Mouse (Mus musculus): ENCODE results near the gene Sez6l. TPM values are rescaled to one million over a fixed set of nuclear protein-coding genes. Genes with fewer than 3 reads are reported as not detected.

Gene Sez6l
- polyA plus RNA-seq, 1 experiment from 2014 or later = 0.82 TPM

DNA sequence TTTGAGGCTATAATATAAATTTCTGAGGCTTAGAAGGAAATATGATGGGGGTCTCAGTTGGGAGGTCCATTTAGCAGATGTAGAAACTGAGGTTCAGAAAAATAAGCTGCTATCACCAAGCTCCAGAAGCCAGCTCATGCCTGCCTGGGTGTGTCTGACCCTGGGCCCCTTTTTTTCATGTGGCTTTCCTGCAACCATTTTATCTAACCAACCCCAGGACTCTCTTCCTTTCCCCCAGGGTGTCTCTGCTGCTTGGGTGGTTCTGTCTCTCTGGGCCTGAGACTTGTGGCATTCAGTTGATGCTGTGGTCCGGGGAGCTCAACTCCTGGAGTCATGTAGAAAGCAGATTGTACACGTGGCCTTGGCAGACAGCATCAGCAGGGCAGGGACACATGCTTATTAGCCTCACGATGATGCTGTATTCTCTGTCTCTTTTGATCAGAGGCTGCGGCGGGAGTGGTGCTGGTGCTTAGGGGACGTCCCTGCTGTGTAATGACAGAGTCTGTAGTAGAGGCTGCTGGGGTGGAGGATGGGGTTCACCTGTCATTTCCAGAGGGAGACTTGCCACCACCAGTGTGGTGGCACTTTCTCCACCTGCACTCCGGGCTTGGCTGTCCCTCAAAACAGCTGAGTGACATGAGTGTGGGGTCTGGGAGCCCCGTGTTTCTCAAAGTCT lies 88.7 kb downstream of the Sez6l start:
- Histone ChIP-seq H3K4me2 (ENCODE audit: low read depth, low read length) (no peak overlapping the region), H3K27me3 (replicated peaks; ENCODE audit: control insufficient read depth, insufficient read depth, low read length) (peaks cover 9% of the 10 kb centered on the region), H3K36me3 (ENCODE audit: control insufficient read depth, insufficient read depth, low read length) (no peaks in the 10 kb centered on the region), H3K4me1 (ENCODE audit: control insufficient read depth, insufficient read depth, low read length) (no peaks in the 10 kb centered on the region), H3K9ac (ENCODE audit: low read depth, low read length) (no peak overlapping the region), H3K27ac (replicated peaks; ENCODE audit: low read depth, low read length) (no peak overlapping the region), H3K4me3 (ENCODE audit: low read depth, low read length) (no peak overlapping the region), H3K9me3 (ENCODE audit: control insufficient read depth, low read length) (no peaks in the 10 kb centered on the region)
- DNase-seq (ENCODE audit: low spot score) (no peak), ATAC-seq (ENCODE audit: low read depth) (no peak)
- WGBS = 49% methylated on average over 8 of the region's 8 CpGs

GRCm38 (mm10) chr5:112487504-112487903 lies 89.5 kb downstream of the Sez6l start:
- no peaks in the 10 kb centered on the region for H3K36me3 ChIP-seq (ENCODE audit: control insufficient read depth, insufficient read depth, low read length)
- no peak overlapping the region for H3K9ac ChIP-seq (ENCODE audit: low read depth, low read length)
- H3K27ac ChIP-seq (replicated peaks; ENCODE audit: low read depth, low read length) = no peak overlapping the region
- no peaks in the 10 kb centered on the region for H3K4me1 ChIP-seq (ENCODE audit: control insufficient read depth, insufficient read depth, low read length)
- no peaks in the 10 kb centered on the region for H3K9me3 ChIP-seq (ENCODE audit: control insufficient read depth, low read length)
- DNase-seq (ENCODE audit: low spot score) = no peak
- no peak for ATAC-seq (ENCODE audit: low read depth)
- peaks cover 14% of the 10 kb centered on the region for H3K27me3 ChIP-seq (replicated peaks; ENCODE audit: control insufficient read depth, insufficient read depth, low read length)
- no peak overlapping the region for H3K4me3 ChIP-seq (ENCODE audit: low read depth, low read length)
- H3K4me2 ChIP-seq (ENCODE audit: low read depth, low read length) = no peak overlapping the region
- 93% methylated on average over 1 of the region's 1 CpGs for WGBS

GRCm38 (mm10) chr5:112486415-112486814 lies 90.6 kb downstream of the Sez6l start:
- H3K4me2 ChIP-seq (ENCODE audit: low read depth, low read length) = no peak overlapping the region
- H3K9ac ChIP-seq (ENCODE audit: low read depth, low read length) = no peak overlapping the region
- H3K27ac ChIP-seq (replicated peaks; ENCODE audit: low read depth, low read length) = no peak overlapping the region
- H3K4me1 ChIP-seq (ENCODE audit: control insufficient read depth, insufficient read depth, low read length) = 0 out of 2 replicates have a peak, but pooled peaks cover 4% of the 10 kb centered on the region
- H3K27me3 ChIP-seq (replicated peaks; ENCODE audit: control insufficient read depth, insufficient read depth, low read length) = peaks cover 17% of the 10 kb centered on the region
- DNase-seq (ENCODE audit: low spot score) (no peak), ATAC-seq (ENCODE audit: low read depth) (no peak)
- H3K9me3 ChIP-seq (ENCODE audit: control insufficient read depth, low read length) = no peaks in the 10 kb centered on the region
- WGBS = 72% methylated on average over 5 of the region's 5 CpGs
- no peak overlapping the region for H3K4me3 ChIP-seq (ENCODE audit: low read depth, low read length)
- H3K36me3 ChIP-seq (ENCODE audit: control insufficient read depth, insufficient read depth, low read length) = no peaks in the 10 kb centered on the region

DNA sequence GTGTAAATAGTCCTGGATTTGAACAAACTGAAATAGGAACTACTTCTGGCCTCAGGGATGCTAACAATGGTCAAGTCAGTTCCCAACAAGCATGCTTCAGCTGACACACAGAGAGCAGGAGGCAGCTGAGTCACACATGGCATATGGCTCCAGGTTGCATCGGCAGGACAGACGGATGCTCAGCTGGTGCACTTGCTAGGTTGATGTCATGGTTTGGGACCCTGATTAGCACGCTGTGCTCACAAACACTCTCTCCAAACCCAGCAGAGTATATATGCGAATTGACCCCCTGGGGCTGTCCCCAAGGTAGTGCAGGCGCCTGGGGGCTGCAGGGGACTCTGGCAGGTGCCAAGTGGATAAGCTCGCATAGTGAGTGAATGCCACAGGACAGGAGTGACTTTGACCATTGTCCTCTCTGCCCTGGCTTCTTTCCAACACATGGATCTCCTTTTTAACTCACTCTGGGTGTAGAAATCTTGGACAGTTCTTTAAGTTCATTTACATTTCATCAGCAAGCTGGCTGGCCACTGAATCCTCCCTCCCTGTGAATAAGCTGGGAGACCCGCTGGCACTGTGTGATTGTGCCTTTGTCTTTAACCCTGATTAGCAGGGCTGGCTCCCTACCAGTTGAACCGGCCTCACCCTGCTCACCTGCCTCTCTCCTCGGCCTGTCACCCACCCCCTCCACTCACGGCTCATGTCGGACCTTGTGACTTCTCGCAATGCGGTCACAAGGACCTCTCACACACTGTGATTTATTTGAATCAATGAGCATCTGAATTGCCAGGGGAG lies 91.9 kb downstream of the Sez6l start:
- no peak for ATAC-seq (ENCODE audit: low read depth)
- no peak overlapping the region for H3K9ac ChIP-seq (ENCODE audit: low read depth, low read length)
- H3K9me3 ChIP-seq (ENCODE audit: control insufficient read depth, low read length) = no peaks in the 10 kb centered on the region
- no peak for DNase-seq (ENCODE audit: low spot score)
- WGBS = 24% methylated on average over 13 of the region's 13 CpGs
- no peak overlapping the region for H3K4me3 ChIP-seq (ENCODE audit: low read depth, low read length)
- H3K27ac ChIP-seq (replicated peaks; ENCODE audit: low read depth, low read length) = no peak overlapping the region
- no peaks in the 10 kb centered on the region for H3K36me3 ChIP-seq (ENCODE audit: control insufficient read depth, insufficient read depth, low read length)
- no peak overlapping the region for H3K4me2 ChIP-seq (ENCODE audit: low read depth, low read length)
- H3K27me3 ChIP-seq (replicated peaks; ENCODE audit: control insufficient read depth, insufficient read depth, low read length) = peaks cover 17% of the 10 kb centered on the region
- 0 out of 2 replicates have a peak, but pooled peaks cover 4% of the 10 kb centered on the region for H3K4me1 ChIP-seq (ENCODE audit: control insufficient read depth, insufficient read depth, low read length)

DNA sequence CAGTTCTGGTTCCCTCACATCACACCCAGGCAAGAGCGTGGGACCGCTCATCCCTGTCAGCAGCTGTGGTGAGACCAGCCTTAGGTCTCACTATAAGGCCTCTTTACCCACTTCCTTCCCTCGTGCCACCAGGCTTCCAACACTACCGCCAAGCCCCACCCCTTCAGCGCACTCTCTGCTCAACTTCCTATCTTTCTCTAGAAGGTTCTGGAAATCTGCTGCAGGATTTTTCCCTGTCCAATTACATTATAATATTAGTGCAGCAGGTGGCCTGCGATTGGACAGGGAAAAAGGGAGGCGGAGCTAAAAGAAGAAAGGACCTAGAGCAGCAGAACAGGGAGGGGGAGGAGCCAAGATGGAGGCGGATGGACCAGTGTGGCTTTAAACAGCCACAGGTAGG lies 94.0 kb downstream of the Sez6l start:
- Histone ChIP-seq H3K4me1 (ENCODE audit: control insufficient read depth, insufficient read depth, low read length) (0 out of 2 replicates have a peak, but pooled peaks cover 4% of the 10 kb centered on the region), H3K9ac (ENCODE audit: low read depth, low read length) (no peak overlapping the region), H3K27me3 (replicated peaks; ENCODE audit: control insufficient read depth, insufficient read depth, low read length) (peaks cover 17% of the 10 kb centered on the region), H3K36me3 (ENCODE audit: control insufficient read depth, insufficient read depth, low read length) (no peaks in the 10 kb centered on the region), H3K9me3 (ENCODE audit: control insufficient read depth, low read length) (no peaks in the 10 kb centered on the region), H3K4me3 (ENCODE audit: low read depth, low read length) (no peak overlapping the region), H3K27ac (replicated peaks; ENCODE audit: low read depth, low read length) (no peak overlapping the region), H3K4me2 (ENCODE audit: low read depth, low read length) (no peak overlapping the region)
- no peak for DNase-seq (ENCODE audit: low spot score)
- WGBS = 84% methylated on average over 8 of the region's 8 CpGs
- ATAC-seq (ENCODE audit: low read depth) = no peak

DNA sequence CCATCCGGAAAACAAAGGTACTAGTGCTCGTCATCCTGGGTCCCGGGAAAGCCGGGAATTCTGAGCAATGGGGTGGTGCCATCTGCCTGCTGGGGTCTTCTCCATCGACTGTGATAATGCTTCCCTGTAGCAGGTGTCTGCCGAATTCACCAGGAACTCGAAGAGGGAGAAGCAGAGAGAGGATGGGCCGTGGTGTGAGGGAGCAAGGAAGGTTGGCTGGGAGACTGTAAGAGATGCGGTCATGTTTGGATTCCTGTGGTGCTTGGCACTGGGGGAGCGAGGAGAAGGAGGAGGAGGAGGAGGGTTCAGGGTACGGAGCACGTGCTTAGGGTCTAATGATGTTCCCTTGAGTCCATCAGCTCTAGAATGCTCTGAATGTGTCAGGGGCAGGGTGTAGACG lies 94.4 kb downstream of the Sez6l start:
- Histone ChIP-seq H3K27ac (replicated peaks; ENCODE audit: low read depth, low read length) (no peak overlapping the region), H3K9ac (ENCODE audit: low read depth, low read length) (no peak overlapping the region), H3K36me3 (ENCODE audit: control insufficient read depth, insufficient read depth, low read length) (no peaks in the 10 kb centered on the region), H3K27me3 (replicated peaks; ENCODE audit: control insufficient read depth, insufficient read depth, low read length) (peaks cover 17% of the 10 kb centered on the region), H3K4me3 (ENCODE audit: low read depth, low read length) (no peak overlapping the region), H3K4me1 (ENCODE audit: control insufficient read depth, insufficient read depth, low read length) (0 out of 2 replicates have a peak, but pooled peaks cover 4% of the 10 kb centered on the region), H3K4me2 (ENCODE audit: low read depth, low read length) (no peak overlapping the region), H3K9me3 (ENCODE audit: control insufficient read depth, low read length) (no peaks in the 10 kb centered on the region)
- WGBS = 54% methylated on average over 13 of the region's 13 CpGs
- ATAC-seq (ENCODE audit: low read depth) (no peak), DNase-seq (ENCODE audit: low spot score) (no peak)

- 0 out of 2 replicates have a peak, but pooled peaks cover 4% of the 10 kb centered on the region for H3K4me1 ChIP-seq (ENCODE audit: control insufficient read depth, insufficient read depth, low read length)
- H3K36me3 ChIP-seq (ENCODE audit: control insufficient read depth, insufficient read depth, low read length) = no peaks in the 10 kb centered on the region
- no peak overlapping the region for H3K27ac ChIP-seq (replicated peaks; ENCODE audit: low read depth, low read length)
- WGBS = 11% methylated on average over 19 of the region's 19 CpGs
- H3K9me3 ChIP-seq (ENCODE audit: control insufficient read depth, low read length) = no peaks in the 10 kb centered on the region
- no peak overlapping the region; the same call in 1 of the 2 replicates for H3K4me2 ChIP-seq (ENCODE audit: low read depth, low read length)
- H3K9ac ChIP-seq (ENCODE audit: low read depth, low read length) = no peak overlapping the region
- DNase-seq (ENCODE audit: low spot score) = peak; percentile 47
- H3K27me3 ChIP-seq (replicated peaks; ENCODE audit: control insufficient read depth, insufficient read depth, low read length) = peaks cover 17% of the 10 kb centered on the region
- no peak overlapping the region for H3K4me3 ChIP-seq (ENCODE audit: low read depth, low read length)
- no peak for ATAC-seq (ENCODE audit: low read depth)
Measured at GRCm38 (mm10) chr5:112481946-112482410, 95.0 kb downstream of the Sez6l start.

GRCm38 (mm10) chr5:112473453-112473852 lies 103.5 kb downstream of the Sez6l start:
- Histone ChIP-seq H3K4me2 (ENCODE audit: low read depth, low read length) (no peak overlapping the region), H3K9me3 (ENCODE audit: control insufficient read depth, low read length) (no peaks in the 10 kb centered on the region), H3K4me3 (ENCODE audit: low read depth, low read length) (no peak overlapping the region), H3K36me3 (ENCODE audit: control insufficient read depth, insufficient read depth, low read length) (no peaks in the 10 kb centered on the region), H3K27me3 (replicated peaks; ENCODE audit: control insufficient read depth, insufficient read depth, low read length) (no peaks in the 10 kb centered on the region), H3K27ac (replicated peaks; ENCODE audit: low read depth, low read length) (no peak overlapping the region), H3K9ac (ENCODE audit: low read depth, low read length) (no peak overlapping the region), H3K4me1 (ENCODE audit: control insufficient read depth, insufficient read depth, low read length) (no peaks in the 10 kb centered on the region)
- no peak for ATAC-seq (ENCODE audit: low read depth)
- no peak for DNase-seq (ENCODE audit: low spot score)
- WGBS = 55% methylated on average over 6 of the region's 6 CpGs
